Mouse (Mus musculus) heart, postnatal 0 days (tissue): ENCODE data around the gene Sh2d5. TPM values are rescaled to one million over a fixed set of nuclear protein-coding genes. Genes with fewer than 3 reads are reported as not detected.

Experiments used
- ATAC-seq: fragments of 200-750 bp; cut with Nextera tagmentation; 2 replicates; pipeline ENCODE4 v1.8.0; 2017; ENCODE audit warnings: low read depth, moderate number of reproducible peaks, moderate library complexity; ENCODE audit not compliant: insufficient read depth
- DNase-seq: peaks from one replicate; pipeline ENCODE4 v3.0.0-alpha.2; 2016; ENCODE audit warnings: low spot score
- H3K27ac ChIP-seq: fragments of 300-500 bp; sonication (generic); 2 replicates; pipeline ENCODE4 v1.5.1; 2014; ENCODE audit warnings: low read depth, mild to moderate bottlenecking
- H3K27me3 ChIP-seq: fragments of 300-500 bp; sonication (generic); 2 replicates; pipeline ENCODE4 v1.6.1; 2014; ENCODE audit warnings: low read length, mixed read lengths; ENCODE audit not compliant: control insufficient read depth, insufficient read depth
- H3K36me3 ChIP-seq: fragments of 300-500 bp; sonication (generic); replicated peaks from 2 replicates; pipeline ENCODE4 v1.6.1; 2014; ENCODE audit warnings: low read length, mixed read lengths; ENCODE audit not compliant: control insufficient read depth, insufficient read depth
- H3K4me1 ChIP-seq: fragments of 300-500 bp; sonication (generic); 2 replicates; pipeline ENCODE4 v1.6.1; 2014; ENCODE audit warnings: antibody characterized with exemption; ENCODE audit not compliant: control insufficient read depth, insufficient read depth
- H3K4me2 ChIP-seq: fragments of 300-500 bp; sonication (generic); 2 replicates; pipeline ENCODE4 v1.6.1; 2014; ENCODE audit warnings: low read depth, mild to moderate bottlenecking, low read length, moderate library complexity
- H3K4me3 ChIP-seq: fragments of 300-500 bp; sonication (generic); 2 replicates; pipeline ENCODE4 v1.5.1; 2014; ENCODE audit warnings: low read depth, low read length
- H3K9ac ChIP-seq: fragments of 300-500 bp; sonication (generic); replicated peaks from 2 replicates; pipeline ENCODE4 v1.6.1; 2014; ENCODE audit warnings: low read depth, low read length, mixed read lengths
- H3K9me3 ChIP-seq: fragments of 300-500 bp; sonication (generic); replicated peaks from 2 replicates; pipeline ENCODE4 v1.6.1; 2016; ENCODE audit warnings: low read length; ENCODE audit not compliant: control insufficient read depth
- CTCF ChIP-seq: IDR thresholded peaks from 2 replicates; pipeline ENCODE4 v1.5.1; 2016; ENCODE audit warnings: antibody characterized with exemption, control low read depth, low read depth
- EP300 ChIP-seq: IDR thresholded peaks from 2 replicates; pipeline ENCODE4 v1.6.1; 2016; ENCODE audit warnings: antibody characterized with exemption, low read depth
- WGBS: fragments of 180-500 bp; shearing (Covaris S2); extraction: QIAGEN DNeasy Blood & Tissue Kit; methylation state at CpG from one replicate; pipeline ENCODE4 v1.1.7; 2014; 5-methylcytosine and 5-hydroxymethylcytosine counted together
- polyA plus RNA-seq: library from polyadenylated mRNA; unstranded; fragments of >200 nt; fragmentation: Nextera tagmentation; extraction: Ambion mirVana; gene quantifications from 2 replicates; pipeline ENCODE4 v1.2.1, GENCODE M21; 2015
- total RNA-seq: library from RNA; depleted of rRNA; stranded (reverse); fragments of >200 nt; gene quantifications from 2 replicates; pipeline ENCODE4 v1.2.3, GENCODE M21; 2014; ENCODE audit warnings: low replicate concordance

The Sh2d5 gene
- total and polyA plus RNA-seq, 2 experiments from 2014 or later = 0.07 to 1.4 TPM

GRCm38 (mm10) chr4:138246756-138247665 lies 3.2 kb upstream of the Sh2d5 start:
- WGBS = 55% methylated on average over 27 of the region's 27 CpGs

GRCm38 (mm10) chr4:138251819-138252218 lies 1.6 kb downstream of the Sh2d5 start:
- TF ChIP-seq EP300 (no peak), CTCF (no peak)

More at GRCm38 (mm10) chr4:138246756-138247665, 3.2 kb upstream of the Sh2d5 start:
- Histone ChIP-seq H3K9me3 (no peaks in the 10 kb centered on the region), H3K36me3 (peaks cover 47% of the 10 kb centered on the region), H3K4me3 (no peak overlapping the region), H3K27me3 (peaks cover 27% of the 10 kb centered on the region), H3K9ac (no peak overlapping the region), H3K4me2 (no peak overlapping the region), H3K27ac (no peak overlapping the region), H3K4me1 (peaks cover 10% of the 10 kb centered on the region)
- ATAC-seq (no peak), DNase-seq (no peak)
- TF ChIP-seq EP300 (no peak), CTCF (no peak)

GRCm38 (mm10) chr4:138252231-138252630 lies 2.0 kb downstream of the Sh2d5 start:
- Histone ChIP-seq H3K27ac (no peak overlapping the region), H3K9me3 (no peaks in the 10 kb centered on the region), H3K4me3 (peak overlapping the region; percentile 31), H3K27me3 (peaks cover 39% of the 10 kb centered on the region), H3K9ac (no peak overlapping the region), H3K4me2 (peak overlapping the region; percentile 54), H3K36me3 (0 out of 2 replicates have a peak, but pooled peaks cover under 1% of the 10 kb centered on the region), H3K4me1 (peaks cover 17% of the 10 kb centered on the region)
- 32% methylated on average over 5 of the region's 5 CpGs for WGBS
- ATAC-seq (no peak), DNase-seq (no peak)
- TF ChIP-seq EP300 (no peak), CTCF (no peak)

More at GRCm38 (mm10) chr4:138251819-138252218, 1.6 kb downstream of the Sh2d5 start:
- Histone ChIP-seq H3K27me3 (peaks cover 39% of the 10 kb centered on the region), H3K9ac (no peak overlapping the region), H3K9me3 (no peaks in the 10 kb centered on the region), H3K4me2 (peak overlapping the region; percentile 54), H3K27ac (no peak overlapping the region), H3K36me3 (0 out of 2 replicates have a peak, but pooled peaks cover 5% of the 10 kb centered on the region), H3K4me3 (peak overlapping the region; percentile 31), H3K4me1 (peaks cover 17% of the 10 kb centered on the region)
- WGBS = 2% methylated on average over 14 of the region's 14 CpGs
- DNase-seq (peak; percentile 31), ATAC-seq (peak; percentile 33)

GRCm38 (mm10) chr4:138257116-138257687 lies 7.0 kb downstream of the Sh2d5 start:
- H3K4me3 ChIP-seq = no peak overlapping the region
- H3K9me3 ChIP-seq = no peaks in the 10 kb centered on the region
- 81% methylated on average over 22 of the region's 22 CpGs for WGBS
- H3K4me2 ChIP-seq = no peak overlapping the region
- H3K27me3 ChIP-seq = peaks cover 16% of the 10 kb centered on the region
- ATAC-seq (no peak), DNase-seq (no peak)
- no peak for TF ChIP-seq EP300
- TF ChIP-seq CTCF = no peak
- H3K36me3 ChIP-seq = no peaks in the 10 kb centered on the region
- no peak overlapping the region for H3K27ac ChIP-seq
- H3K4me1 ChIP-seq = peaks cover 5% of the 10 kb centered on the region; the same call in 1 of the 2 replicates
- no peak overlapping the region for H3K9ac ChIP-seq

GRCm38 (mm10) chr4:138258663-138259062 lies 8.5 kb downstream of the Sh2d5 start:
- Histone ChIP-seq H3K27ac (no peak overlapping the region), H3K4me2 (no peak overlapping the region), H3K9ac (no peak overlapping the region), H3K36me3 (no peaks in the 10 kb centered on the region), H3K9me3 (no peaks in the 10 kb centered on the region), H3K4me3 (no peak overlapping the region), H3K27me3 (peaks cover 15% of the 10 kb centered on the region; the same call in 1 of the 2 replicates), H3K4me1 (no peaks in the 10 kb centered on the region)
- no peak for ATAC-seq
- DNase-seq = no peak
- no peak for TF ChIP-seq CTCF
- no peak for TF ChIP-seq EP300
- 74% methylated on average over 7 of the region's 7 CpGs for whole genome bisulfite sequencing
